Mouse (Mus musculus) heart, embryonic 10.5 days (tissue): ENCODE data around the gene Sh3gl3. TPM values are rescaled to one million over a fixed set of nuclear protein-coding genes. Genes with fewer than 3 reads are reported as not detected.

Experiments
- DNase-seq: peaks from one replicate; pipeline ENCODE4 v3.0.0-alpha.2; 2017; ENCODE audit warnings: low spot score
- H3K27ac ChIP-seq: fragments of 300-500 bp; sonication (generic); 2 replicates; pipeline ENCODE4 v1.5.1; 2016; ENCODE audit warnings: mild to moderate bottlenecking
- H3K27me3 ChIP-seq: fragments of 300-500 bp; sonication (generic); 2 replicates; pipeline ENCODE4 v1.6.1; 2016; ENCODE audit warnings: mild to moderate bottlenecking; ENCODE audit not compliant: poor library complexity, insufficient read depth, severe bottlenecking
- H3K36me3 ChIP-seq: fragments of 300-500 bp; sonication (generic); 2 replicates; pipeline ENCODE4 v1.6.1; 2016; ENCODE audit warnings: mild to moderate bottlenecking, moderate library complexity
- H3K4me1 ChIP-seq: fragments of 300-500 bp; sonication (generic); 2 replicates; pipeline ENCODE4 v1.6.1; 2016; ENCODE audit warnings: mild to moderate bottlenecking
- H3K4me3 ChIP-seq: fragments of 300-500 bp; sonication (generic); 2 replicates; pipeline ENCODE4 v1.5.1; 2016; ENCODE audit warnings: mild to moderate bottlenecking, moderate library complexity
- H3K9me3 ChIP-seq: fragments of 300-500 bp; sonication (generic); 2 replicates; pipeline ENCODE4 v1.6.1; 2016; ENCODE audit warnings: mild to moderate bottlenecking, moderate library complexity
- WGBS: fragments of 180-500 bp; shearing (Covaris S2); methylation state at CpG from one replicate; pipeline ENCODE4 v1.1.7; 2016; 5-methylcytosine and 5-hydroxymethylcytosine counted together
- polyA plus RNA-seq: library from polyadenylated mRNA; unstranded; fragments of >200 nt; fragmentation: Nextera tagmentation; extraction: Ambion mirVana; gene quantifications from 2 replicates; pipeline ENCODE4 v1.2.1, GENCODE M21; 2016

The Sh3gl3 gene
- polyA plus RNA-seq, 1 experiment from 2014 or later = 8.5 TPM

DNA sequence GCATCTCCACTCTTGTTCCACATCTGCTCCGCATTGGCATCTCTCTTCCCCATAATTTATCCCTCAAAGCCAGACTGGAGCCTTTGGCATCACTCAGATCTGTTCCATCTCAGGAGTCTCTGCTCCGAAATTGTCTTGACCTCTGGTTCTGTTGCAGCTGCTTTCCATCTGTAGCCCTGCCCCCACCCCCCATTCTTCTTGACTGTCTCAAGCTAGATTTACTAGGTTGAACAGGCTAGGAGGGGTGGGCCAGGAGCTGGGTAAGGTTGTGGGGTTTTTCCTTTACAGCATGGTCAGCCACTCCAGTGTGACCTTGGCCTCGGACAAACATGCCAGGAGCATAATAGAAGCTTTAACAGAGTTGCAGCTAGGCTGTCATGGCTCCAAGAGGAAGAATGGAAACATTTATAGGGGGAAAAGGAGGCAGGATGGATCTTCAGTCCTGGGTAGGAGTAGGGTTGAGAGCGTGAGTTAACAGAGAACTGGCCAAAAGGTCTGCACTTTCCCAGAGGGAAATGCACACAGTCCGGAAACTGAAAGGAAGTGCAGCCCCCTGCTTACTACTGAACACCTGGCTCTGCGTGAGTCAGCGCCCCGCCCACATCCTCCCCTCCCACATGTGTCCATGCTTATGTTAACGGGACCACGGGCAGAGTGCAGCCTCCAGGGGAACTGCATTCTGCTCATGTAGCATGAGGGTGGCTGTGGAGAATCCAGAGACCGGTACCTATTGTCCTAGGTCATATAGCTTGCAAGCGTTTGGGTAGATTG is 30.6 kb downstream of the Sh3gl3 start:
- no peak overlapping the region for H3K4me3 ChIP-seq
- no peak overlapping the region for H3K27ac ChIP-seq
- DNase-seq = no peak
- H3K4me1 ChIP-seq = peaks cover 11% of the 10 kb centered on the region
- H3K36me3 ChIP-seq = no peaks in the 10 kb centered on the region
- WGBS = 63% methylated on average over 12 of the region's 12 CpGs
- no peaks in the 10 kb centered on the region for H3K27me3 ChIP-seq
- no peaks in the 10 kb centered on the region for H3K9me3 ChIP-seq

DNA sequence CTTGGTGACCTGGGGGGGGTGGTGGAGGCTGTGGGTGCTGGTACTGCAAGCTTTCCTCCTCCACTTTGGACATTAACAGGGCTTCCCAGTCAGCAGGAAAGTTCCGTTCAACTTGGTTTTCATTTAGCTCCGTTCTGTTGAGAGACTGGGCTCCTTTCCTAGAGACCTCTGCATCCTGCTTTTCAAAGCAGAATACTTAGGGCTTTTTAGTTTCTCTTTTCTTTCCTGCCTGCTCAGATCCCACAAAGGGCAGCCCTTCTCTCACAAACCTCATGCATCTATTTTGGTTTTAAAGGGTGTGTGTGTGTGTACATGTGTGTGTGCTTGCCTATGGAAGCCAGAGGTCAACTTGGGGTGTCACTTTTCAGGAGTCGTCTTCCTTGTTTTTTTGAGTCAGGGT is 31.3 kb downstream of the Sh3gl3 start:
- Histone ChIP-seq H3K36me3 (no peaks in the 10 kb centered on the region), H3K27ac (no peak overlapping the region), H3K4me3 (no peak overlapping the region), H3K9me3 (no peaks in the 10 kb centered on the region), H3K27me3 (no peaks in the 10 kb centered on the region), H3K4me1 (peaks cover 11% of the 10 kb centered on the region)
- DNase-seq = no peak
- WGBS = 80% methylated on average over 3 of the region's 3 CpGs

DNA sequence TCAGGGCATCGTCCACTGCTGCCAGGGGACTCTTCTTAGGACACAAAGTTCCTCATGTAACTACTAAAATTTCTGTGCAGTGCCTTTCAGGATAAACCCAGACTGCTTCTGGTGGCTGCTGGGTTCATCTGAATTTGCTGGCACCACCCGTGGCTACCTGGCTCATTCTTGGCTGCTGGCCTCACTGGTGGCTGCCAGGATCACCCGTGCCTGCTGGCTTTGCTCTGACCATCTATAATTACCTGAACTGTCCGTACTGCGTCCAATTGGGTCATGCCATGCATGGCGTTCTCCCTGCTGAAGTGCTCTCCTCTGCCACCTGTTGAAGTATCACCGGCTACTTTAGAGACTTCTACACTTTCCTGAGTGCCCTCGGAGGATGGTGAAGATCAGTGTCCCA is 33.1 kb downstream of the Sh3gl3 start:
- WGBS = 85% methylated on average over 8 of the region's 8 CpGs
- Histone ChIP-seq H3K27me3 (no peaks in the 10 kb centered on the region), H3K9me3 (no peaks in the 10 kb centered on the region), H3K4me3 (no peak overlapping the region), H3K36me3 (no peaks in the 10 kb centered on the region), H3K4me1 (peaks cover 11% of the 10 kb centered on the region), H3K27ac (no peak overlapping the region)
- no peak for DNase-seq

DNA sequence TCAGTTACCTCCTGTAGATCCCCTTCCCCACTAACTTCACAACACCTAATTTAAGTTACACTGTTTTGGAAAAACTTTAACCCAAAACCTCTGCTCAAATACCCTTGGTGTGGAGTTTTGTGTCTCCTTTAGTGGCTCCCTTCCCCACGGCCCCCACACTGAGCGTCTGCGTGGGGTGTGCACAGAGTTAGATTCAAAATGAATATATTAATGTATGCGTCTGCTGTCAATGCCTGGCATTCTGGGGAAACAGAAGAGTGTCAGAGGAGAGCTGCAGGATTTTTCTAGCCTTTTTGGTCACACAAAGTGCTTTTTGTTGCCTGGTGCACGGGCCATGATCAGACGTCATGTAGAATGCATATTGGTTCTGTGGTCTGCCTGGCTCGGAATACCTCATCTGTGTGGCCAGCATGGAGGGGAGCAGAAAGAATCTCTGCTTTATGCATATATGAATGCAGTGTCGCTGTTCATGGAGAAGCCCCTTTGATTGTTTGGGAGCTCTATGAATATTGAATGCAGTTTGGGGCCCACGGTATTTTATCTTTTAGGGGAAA is 47.8 kb downstream of the Sh3gl3 start:
- H3K27ac ChIP-seq = no peak overlapping the region

DNA sequence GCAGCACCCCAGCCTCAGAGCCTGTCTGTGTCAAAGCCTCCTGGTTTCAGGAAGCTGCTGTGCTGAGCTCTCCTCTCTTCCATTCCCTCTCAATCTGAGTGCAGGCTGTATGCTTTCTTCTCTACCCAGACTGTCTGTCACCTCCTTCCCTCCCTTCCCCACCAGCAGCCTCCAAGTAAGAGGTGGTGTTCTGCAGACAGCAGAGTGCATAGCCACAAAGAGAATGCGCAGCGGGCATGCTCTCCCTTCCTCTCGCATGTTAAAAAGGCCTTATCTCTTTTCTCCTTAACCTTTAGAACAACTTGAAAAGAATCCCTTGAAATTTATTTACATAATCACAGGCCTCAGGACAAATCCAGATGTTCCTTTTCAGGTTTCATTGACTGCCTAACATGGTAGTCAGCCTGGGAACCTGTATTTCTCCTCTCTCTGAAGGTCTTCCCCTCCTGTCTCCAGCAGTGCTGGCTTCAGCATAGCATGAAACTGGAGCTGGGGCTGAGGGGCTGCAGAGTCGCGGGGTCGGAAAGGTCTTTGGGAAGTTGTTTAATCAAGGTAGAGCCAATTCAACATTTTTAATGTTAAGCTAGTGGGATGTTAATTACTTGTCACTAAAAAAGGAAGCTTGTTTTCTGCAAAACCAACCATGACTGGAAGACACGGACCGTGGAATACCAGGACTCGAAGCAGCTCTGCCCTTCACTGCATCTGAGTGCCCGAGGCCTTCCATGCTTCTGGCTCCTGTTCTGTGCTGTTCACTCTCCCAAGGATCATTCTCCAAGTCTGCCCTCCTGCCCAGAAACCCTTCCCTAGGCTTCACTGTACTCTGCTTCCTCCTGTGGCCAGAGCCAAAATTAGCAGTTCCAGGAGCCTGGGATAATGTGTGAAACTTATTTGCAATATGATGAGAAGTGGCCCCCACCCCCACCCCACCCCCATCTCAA is 50.5 kb downstream of the Sh3gl3 start:
- H3K4me3 ChIP-seq = no peak overlapping the region
- WGBS = 23% methylated on average over 10 of the region's 10 CpGs
- H3K4me1 ChIP-seq = no peaks in the 10 kb centered on the region
- H3K27ac ChIP-seq = no peak overlapping the region
- no peaks in the 10 kb centered on the region for H3K27me3 ChIP-seq
- DNase-seq = no peak
- H3K9me3 ChIP-seq = no peaks in the 10 kb centered on the region
- no peaks in the 10 kb centered on the region for H3K36me3 ChIP-seq

More for the DNA sequence above, 47.8 kb downstream of the Sh3gl3 start:
- Histone ChIP-seq H3K9me3 (no peaks in the 10 kb centered on the region), H3K4me1 (no peaks in the 10 kb centered on the region), H3K36me3 (no peaks in the 10 kb centered on the region), H3K4me3 (no peak overlapping the region), H3K27me3 (no peaks in the 10 kb centered on the region)
- no peak for DNase-seq
- 85% methylated on average over 9 of the region's 9 CpGs for WGBS

DNA sequence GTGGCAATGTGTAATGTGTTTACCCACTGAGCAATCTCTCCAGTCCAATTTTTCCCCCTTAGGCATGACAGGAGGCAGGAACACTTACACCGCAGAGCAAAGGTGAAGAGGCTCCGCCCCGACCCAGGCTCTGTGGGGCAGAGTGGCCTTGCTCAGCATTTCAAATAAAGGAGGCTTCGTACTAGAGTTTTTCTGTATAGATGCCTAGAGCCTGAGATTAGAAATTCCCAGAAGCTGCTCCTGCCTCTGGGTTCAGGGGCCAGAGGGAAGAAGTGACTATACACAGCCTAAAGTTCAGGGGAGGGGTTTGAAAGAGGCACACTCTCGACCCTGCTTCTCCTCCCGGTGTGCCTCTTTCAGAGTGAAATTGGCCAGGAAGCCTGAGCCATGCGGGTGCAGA is 59.6 kb downstream of the Sh3gl3 start:
- WGBS = 66% methylated on average over 7 of the region's 7 CpGs
- no peaks in the 10 kb centered on the region for H3K9me3 ChIP-seq
- H3K4me1 ChIP-seq = peaks cover 21% of the 10 kb centered on the region
- H3K27ac ChIP-seq = no peak overlapping the region
- no peak for DNase-seq
- H3K27me3 ChIP-seq = 0 out of 2 replicates have a peak, but pooled peaks cover 3% of the 10 kb centered on the region
- H3K4me3 ChIP-seq = no peak overlapping the region
- H3K36me3 ChIP-seq = no peaks in the 10 kb centered on the region

DNA sequence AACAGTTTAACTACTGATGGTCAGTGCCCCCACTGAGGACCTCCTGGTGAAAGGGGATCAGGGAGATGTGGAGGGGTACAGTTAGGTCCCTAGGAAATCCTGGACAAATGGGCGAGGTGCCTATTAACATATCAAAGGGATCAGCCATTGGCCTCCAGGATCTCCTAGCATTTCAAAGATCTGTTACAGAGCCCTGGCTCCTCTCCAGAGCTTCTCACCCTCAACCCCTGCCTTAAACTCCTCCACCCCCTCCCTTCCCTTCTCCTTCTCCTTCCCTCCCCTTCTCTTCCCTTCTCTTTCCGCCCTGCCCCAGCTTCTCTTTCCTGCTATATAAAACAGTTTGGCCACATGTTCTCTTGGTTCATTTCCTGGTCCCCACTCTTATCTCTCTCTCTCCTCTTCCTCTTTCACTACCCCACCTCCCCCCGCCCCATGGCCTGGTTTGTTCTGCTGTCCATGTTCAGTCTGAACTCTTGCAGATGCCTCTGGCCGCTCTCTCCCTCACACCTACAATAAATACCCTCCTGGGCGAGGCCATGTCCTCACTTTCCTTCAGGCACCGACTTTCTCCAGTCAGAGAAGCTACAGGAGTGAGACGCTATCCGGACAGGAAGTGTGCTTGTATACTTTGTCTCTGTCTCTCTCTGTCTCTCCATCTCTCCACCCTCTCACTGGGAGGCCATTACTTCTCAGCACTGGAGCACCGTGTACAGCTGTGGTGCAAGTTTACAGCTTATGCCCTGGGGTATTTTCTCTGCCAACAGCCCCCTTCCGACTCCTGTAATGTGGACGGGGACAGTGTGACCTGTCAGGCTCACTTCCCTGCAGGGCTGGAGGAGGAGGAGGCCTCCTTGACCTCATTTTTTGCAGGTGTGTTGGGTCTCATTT is 60.6 kb downstream of the Sh3gl3 start:
- WGBS = 31% methylated on average over 11 of the region's 11 CpGs
- Histone ChIP-seq H3K4me3 (no peak overlapping the region), H3K27ac (no peak overlapping the region), H3K27me3 (0 out of 2 replicates have a peak, but pooled peaks cover 3% of the 10 kb centered on the region), H3K9me3 (no peaks in the 10 kb centered on the region), H3K4me1 (peaks cover 21% of the 10 kb centered on the region), H3K36me3 (no peaks in the 10 kb centered on the region)
- no peak for DNase-seq

DNA sequence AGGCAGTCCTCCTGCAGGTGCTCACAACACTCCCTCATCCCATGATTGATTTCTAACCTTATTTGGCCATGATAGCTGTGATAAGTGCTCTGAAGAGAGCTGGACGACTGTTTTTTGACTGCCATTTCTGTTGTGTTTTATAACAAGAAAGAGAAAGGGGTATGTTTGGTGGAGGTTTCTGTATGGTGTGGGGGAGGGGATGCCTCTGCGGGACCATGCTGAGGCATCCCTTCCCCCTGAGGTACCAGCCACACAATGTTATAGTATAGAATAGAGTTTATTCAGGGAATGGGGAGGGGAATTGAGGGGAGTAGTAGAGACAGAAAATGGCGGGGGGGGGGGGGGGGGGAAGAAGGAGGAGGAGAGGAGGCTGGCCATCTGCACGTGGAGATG is 61.3 kb downstream of the Sh3gl3 start:
- Histone ChIP-seq H3K4me3 (no peak overlapping the region), H3K36me3 (no peaks in the 10 kb centered on the region), H3K27me3 (no peaks in the 10 kb centered on the region), H3K9me3 (no peaks in the 10 kb centered on the region), H3K4me1 (peaks cover 21% of the 10 kb centered on the region), H3K27ac (no peak overlapping the region)
- no peak for DNase-seq
- 24% methylated on average over 3 of the region's 4 CpGs for WGBS

DNA sequence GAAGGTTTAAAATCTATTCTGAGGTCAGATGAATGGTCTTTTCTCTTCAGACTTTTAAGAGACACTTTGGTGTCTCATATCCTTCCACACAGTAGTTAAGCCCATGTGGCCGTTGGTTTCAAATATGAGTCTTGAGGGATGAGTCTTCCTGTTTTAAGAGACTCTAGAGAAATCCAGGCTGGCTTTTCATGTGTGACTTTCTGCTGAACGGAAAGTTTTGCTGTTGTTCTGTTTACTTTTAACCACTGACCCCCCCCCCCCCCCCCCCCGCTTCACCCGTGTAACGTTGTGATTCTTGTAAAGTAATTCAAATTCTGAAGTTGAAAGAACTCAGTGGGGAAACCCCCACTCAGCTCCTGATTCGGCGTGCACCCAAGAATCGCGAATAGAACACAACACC is 61.8 kb downstream of the Sh3gl3 start:
- Histone ChIP-seq H3K9me3 (no peaks in the 10 kb centered on the region), H3K4me3 (no peak overlapping the region), H3K27me3 (no peaks in the 10 kb centered on the region), H3K36me3 (no peaks in the 10 kb centered on the region), H3K4me1 (peaks cover 21% of the 10 kb centered on the region), H3K27ac (no peak overlapping the region)
- WGBS = 64% methylated on average over 9 of the region's 9 CpGs
- DNase-seq = no peak

DNA sequence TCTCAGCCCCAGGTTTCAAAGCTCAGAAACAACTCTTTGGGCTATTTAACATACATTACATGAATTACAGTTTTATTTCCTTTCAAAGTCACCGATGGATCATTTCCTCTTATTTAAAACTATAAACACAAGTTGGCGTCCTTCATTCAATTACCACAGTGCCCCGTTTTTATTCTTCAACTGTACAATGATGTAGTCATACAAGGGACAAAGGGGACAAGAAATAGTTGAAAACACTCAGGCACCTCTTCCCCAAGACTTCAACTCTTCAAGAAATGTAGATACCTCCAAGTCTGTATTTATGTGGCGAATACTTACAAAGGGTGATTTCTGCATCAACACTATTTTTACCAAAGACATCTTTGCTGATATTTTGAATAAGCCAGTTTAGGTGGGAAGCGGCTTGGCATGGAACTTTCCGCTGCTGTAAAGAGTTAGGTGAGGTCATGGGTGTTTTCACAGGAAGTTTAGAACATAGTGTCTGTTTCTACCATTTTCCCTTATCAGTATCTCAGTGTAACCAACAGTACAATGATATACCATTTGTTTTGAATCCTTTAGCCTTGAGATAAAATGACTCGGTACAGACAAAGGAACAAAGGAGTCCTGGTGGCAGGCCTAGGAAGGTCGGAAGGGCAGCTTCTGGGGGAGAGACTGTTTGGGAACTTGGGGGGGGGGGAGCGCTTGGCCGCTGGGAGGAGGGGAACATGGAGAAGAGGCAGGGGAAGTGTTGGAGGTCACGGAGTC is 62.7 kb downstream of the Sh3gl3 start:
- WGBS = 61% methylated on average over 11 of the region's 11 CpGs
- Histone ChIP-seq H3K4me1 (peaks cover 26% of the 10 kb centered on the region), H3K27me3 (no peaks in the 10 kb centered on the region), H3K36me3 (no peaks in the 10 kb centered on the region), H3K9me3 (no peaks in the 10 kb centered on the region), H3K4me3 (no peak overlapping the region), H3K27ac (no peak overlapping the region)
- no peak for DNase-seq

DNA sequence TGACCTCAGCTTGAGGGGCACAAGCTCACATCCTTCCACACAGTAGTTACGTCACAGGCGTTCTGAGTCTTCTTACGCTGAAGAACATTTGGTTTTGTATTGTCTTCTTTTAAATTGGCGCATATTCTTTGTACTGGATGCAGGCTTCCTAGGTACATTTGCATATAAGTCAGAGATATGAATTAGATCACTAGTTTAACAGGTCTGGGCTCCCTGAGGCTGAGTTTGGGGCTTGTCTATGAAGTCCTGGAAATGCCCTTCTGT is 63.2 kb downstream of the Sh3gl3 start:
- 68% methylated on average over 4 of the region's 4 CpGs for WGBS

More for the DNA sequence above, 63.2 kb downstream of the Sh3gl3 start:
- Histone ChIP-seq H3K9me3 (no peaks in the 10 kb centered on the region), H3K4me1 (peaks cover 26% of the 10 kb centered on the region), H3K4me3 (no peak overlapping the region), H3K27ac (no peak overlapping the region), H3K27me3 (no peaks in the 10 kb centered on the region), H3K36me3 (no peaks in the 10 kb centered on the region)
- no peak for DNase-seq
